Mouse (Mus musculus): ENCODE measurements around the gene Noxa1. TPM values are rescaled to one million over a fixed set of nuclear protein-coding genes. Genes with fewer than 3 reads are reported as not detected.

Noxa1 gene
- 0.52 and 0.59 TPM in 2 replicates for polyA plus RNA-seq (2015; fragmentation: Nextera tagmentation; extraction: Ambion mirVana)

GRCm38 (mm10) chr2:25095109-25095850 is at the start of gene Noxa1:
Gene Noxa1 (minus strand): TSS chr2:25095149.
- TF ChIP-seq EP300 (IDR thresholded peaks at IDR 0.05; ENCODE audit: low read depth) (no peak), CTCF (IDR thresholded peaks at IDR 0.05; ENCODE audit: low read depth) (peak; percentile 41)
- WGBS (ENCODE audit: insufficient replicate concordance), result 31% methylated on average over 28 of the region's 28 CpGs
- Histone ChIP-seq H3K27ac (ENCODE audit: low read depth) (no peak within 1 kb of the TSS), H3K4me1 (ENCODE audit: insufficient read depth) (peaks cover 12% of the 10 kb centered on the region), H3K9ac (replicated peaks) (peak within 1 kb of the TSS; percentile 47; the same call in 1 of the 2 replicates), H3K27me3 (ENCODE audit: insufficient read depth, low read length) (no peaks in the 10 kb centered on the region), H3K4me2 (ENCODE audit: low read depth, low read length) (peak within 1 kb of the TSS; percentile 65), H3K9me3 (ENCODE audit: low read length) (no peaks in the 10 kb centered on the region), H3K36me3 (replicated peaks; ENCODE audit: insufficient read depth, low read length) (no peaks in the 10 kb centered on the region), H3K4me3 (ENCODE audit: low read depth, low read length) (peak within 1 kb of the TSS; percentile 15; the same call in 1 of the 2 replicates)
- ATAC-seq (peak; percentile 91), DNase-seq (peak; percentile 46)

- TF ChIP-seq CTCF (IDR thresholded peaks at IDR 0.05; ENCODE audit: low read depth) (no peak), EP300 (IDR thresholded peaks at IDR 0.05; ENCODE audit: low read depth) (no peak)
These were observed 47.0 kb upstream of the Noxa1 start for GRCm38 (mm10) chr2:25141921-25142320.

GRCm38 (mm10) chr2:25141185-25141584 is 46.2 kb upstream of the Noxa1 start:
- H3K4me2 ChIP-seq (ENCODE audit: low read depth, low read length), result no peak overlapping the region
- no peaks in the 10 kb centered on the region for H3K36me3 ChIP-seq (replicated peaks; ENCODE audit: insufficient read depth, low read length)
- H3K27me3 ChIP-seq (ENCODE audit: insufficient read depth, low read length), result no peaks in the 10 kb centered on the region
- no peak for ATAC-seq
- no peak overlapping the region for H3K4me3 ChIP-seq (ENCODE audit: low read depth, low read length)
- WGBS (ENCODE audit: insufficient replicate concordance), result 70% methylated on average over 4 of the region's 4 CpGs
- H3K27ac ChIP-seq (ENCODE audit: low read depth), result no peak overlapping the region
- no peaks in the 10 kb centered on the region for H3K4me1 ChIP-seq (ENCODE audit: insufficient read depth)
- H3K9me3 ChIP-seq (ENCODE audit: low read length), result no peaks in the 10 kb centered on the region
- TF ChIP-seq EP300 (IDR thresholded peaks at IDR 0.05; ENCODE audit: low read depth) (no peak), CTCF (IDR thresholded peaks at IDR 0.05; ENCODE audit: low read depth) (peak; percentile 59)
- no peak overlapping the region for H3K9ac ChIP-seq (replicated peaks)
- no peak for DNase-seq

More at GRCm38 (mm10) chr2:25141921-25142320, 47.0 kb upstream of the Noxa1 start:
- no peak overlapping the region for H3K4me3 ChIP-seq (ENCODE audit: low read depth, low read length)
- DNase-seq, result no peak
- H3K9ac ChIP-seq (replicated peaks), result no peak overlapping the region
- H3K27me3 ChIP-seq (ENCODE audit: insufficient read depth, low read length), result no peaks in the 10 kb centered on the region
- no peaks in the 10 kb centered on the region for H3K9me3 ChIP-seq (ENCODE audit: low read length)
- no peaks in the 10 kb centered on the region for H3K36me3 ChIP-seq (replicated peaks; ENCODE audit: insufficient read depth, low read length)
- WGBS (ENCODE audit: insufficient replicate concordance), result 82% methylated on average over 5 of the region's 5 CpGs
- no peaks in the 10 kb centered on the region for H3K4me1 ChIP-seq (ENCODE audit: insufficient read depth)
- no peak overlapping the region for H3K4me2 ChIP-seq (ENCODE audit: low read depth, low read length)
- ATAC-seq, result no peak
- no peak overlapping the region for H3K27ac ChIP-seq (ENCODE audit: low read depth)

DNA sequence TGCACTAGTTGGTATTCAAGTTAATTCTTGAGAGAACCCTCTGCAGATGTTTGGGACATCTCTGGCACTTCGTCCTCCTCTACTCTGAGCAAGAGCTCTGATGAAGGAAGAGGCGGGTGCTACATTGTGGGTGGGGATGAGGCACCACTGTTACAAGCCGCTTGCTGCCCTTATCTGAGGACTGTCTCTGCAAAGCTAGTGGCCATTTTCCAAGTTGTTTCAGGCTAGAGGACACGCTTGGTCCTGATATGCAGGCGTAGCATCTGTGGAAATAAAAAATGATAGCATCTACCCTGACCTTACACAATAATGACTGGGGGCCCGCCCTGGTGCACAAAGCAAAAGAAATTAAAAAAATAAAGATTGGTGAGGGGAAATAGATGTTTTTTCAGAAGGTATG is 42.9 kb upstream of the Noxa1 start:
- ATAC-seq, result peak; percentile 92
- Histone ChIP-seq H3K9ac (replicated peaks) (no peak overlapping the region), H3K27me3 (ENCODE audit: insufficient read depth, low read length) (no peaks in the 10 kb centered on the region), H3K4me2 (ENCODE audit: low read depth, low read length) (no peak overlapping the region), H3K4me1 (ENCODE audit: insufficient read depth) (no peaks in the 10 kb centered on the region), H3K9me3 (ENCODE audit: low read length) (no peaks in the 10 kb centered on the region), H3K4me3 (ENCODE audit: low read depth, low read length) (no peak overlapping the region), H3K27ac (ENCODE audit: low read depth) (no peak overlapping the region), H3K36me3 (replicated peaks; ENCODE audit: insufficient read depth, low read length) (no peaks in the 10 kb centered on the region)
- no peak for DNase-seq
- no peak for TF ChIP-seq CTCF (IDR thresholded peaks at IDR 0.05; ENCODE audit: low read depth)
- peak; percentile 73 for TF ChIP-seq EP300 (IDR thresholded peaks at IDR 0.05; ENCODE audit: low read depth)
- WGBS (ENCODE audit: insufficient replicate concordance), result 36% methylated on average over 6 of the region's 6 CpGs

GRCm38 (mm10) chr2:25131601-25132000 is 36.7 kb upstream of the Noxa1 start:
- TF ChIP-seq CTCF (IDR thresholded peaks at IDR 0.05; ENCODE audit: low read depth), result no peak
- 0 out of 2 replicates have a peak, but pooled peaks have one; percentile 60 for TF ChIP-seq EP300 (IDR thresholded peaks at IDR 0.05; ENCODE audit: low read depth)
- peak; percentile 54 for ATAC-seq
- Histone ChIP-seq H3K9ac (replicated peaks) (no peak overlapping the region), H3K4me1 (ENCODE audit: insufficient read depth) (0 out of 2 replicates have a peak, but pooled peaks cover 3% of the 10 kb centered on the region), H3K27me3 (ENCODE audit: insufficient read depth, low read length) (no peaks in the 10 kb centered on the region), H3K4me2 (ENCODE audit: low read depth, low read length) (no peak overlapping the region; the same call in 1 of the 2 replicates), H3K9me3 (ENCODE audit: low read length) (no peaks in the 10 kb centered on the region), H3K4me3 (ENCODE audit: low read depth, low read length) (no peak overlapping the region), H3K36me3 (replicated peaks; ENCODE audit: insufficient read depth, low read length) (no peaks in the 10 kb centered on the region), H3K27ac (ENCODE audit: low read depth) (no peak overlapping the region)
- WGBS (ENCODE audit: insufficient replicate concordance), result 28% methylated on average over 9 of the region's 9 CpGs
- no peak for DNase-seq

DNA sequence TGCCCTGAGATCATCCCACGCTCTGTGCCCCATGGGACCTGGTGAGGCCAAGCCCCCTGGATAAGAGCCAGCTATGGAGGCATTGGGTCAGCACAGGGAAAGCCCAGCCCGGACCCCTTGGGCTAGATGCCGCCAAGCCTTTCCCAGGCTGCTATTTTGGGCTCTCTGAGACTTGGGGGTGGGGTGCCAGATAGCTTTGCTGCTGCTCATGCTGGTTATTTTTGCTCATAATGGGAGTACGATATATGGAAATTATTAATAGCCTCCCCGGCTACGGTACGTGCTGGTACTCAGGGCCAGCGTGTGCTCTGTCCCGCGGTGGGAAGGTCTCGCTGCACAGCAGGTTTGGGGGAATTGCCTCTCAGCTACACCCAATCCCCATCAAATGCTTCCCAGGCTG is 33.1 kb upstream of the Noxa1 start:
- peaks cover 17% of the 10 kb centered on the region for H3K4me1 ChIP-seq (ENCODE audit: insufficient read depth)
- no peaks in the 10 kb centered on the region for H3K27me3 ChIP-seq (ENCODE audit: insufficient read depth, low read length)
- H3K9me3 ChIP-seq (ENCODE audit: low read length), result no peaks in the 10 kb centered on the region
- no peak overlapping the region for H3K27ac ChIP-seq (ENCODE audit: low read depth)
- ATAC-seq, result no peak
- TF ChIP-seq CTCF (IDR thresholded peaks at IDR 0.05; ENCODE audit: low read depth) (no peak), EP300 (IDR thresholded peaks at IDR 0.05; ENCODE audit: low read depth) (no peak)
- no peak overlapping the region for H3K4me2 ChIP-seq (ENCODE audit: low read depth, low read length)
- no peak overlapping the region for H3K4me3 ChIP-seq (ENCODE audit: low read depth, low read length)
- no peak for DNase-seq
- H3K36me3 ChIP-seq (replicated peaks; ENCODE audit: insufficient read depth, low read length), result no peaks in the 10 kb centered on the region
- 78% methylated on average over 11 of the region's 11 CpGs for WGBS (ENCODE audit: insufficient replicate concordance)
- no peak overlapping the region for H3K9ac ChIP-seq (replicated peaks)
